Mouse (Mus musculus) embryo, embryonic 11 days (tissue): ENCODE data around the gene Irf2bp2.

Experiments used
- DNase-seq: peaks from one replicate; pipeline ENCODE4 v3.0.0-alpha.2; 2015

The Irf2bp2 gene

DNA sequence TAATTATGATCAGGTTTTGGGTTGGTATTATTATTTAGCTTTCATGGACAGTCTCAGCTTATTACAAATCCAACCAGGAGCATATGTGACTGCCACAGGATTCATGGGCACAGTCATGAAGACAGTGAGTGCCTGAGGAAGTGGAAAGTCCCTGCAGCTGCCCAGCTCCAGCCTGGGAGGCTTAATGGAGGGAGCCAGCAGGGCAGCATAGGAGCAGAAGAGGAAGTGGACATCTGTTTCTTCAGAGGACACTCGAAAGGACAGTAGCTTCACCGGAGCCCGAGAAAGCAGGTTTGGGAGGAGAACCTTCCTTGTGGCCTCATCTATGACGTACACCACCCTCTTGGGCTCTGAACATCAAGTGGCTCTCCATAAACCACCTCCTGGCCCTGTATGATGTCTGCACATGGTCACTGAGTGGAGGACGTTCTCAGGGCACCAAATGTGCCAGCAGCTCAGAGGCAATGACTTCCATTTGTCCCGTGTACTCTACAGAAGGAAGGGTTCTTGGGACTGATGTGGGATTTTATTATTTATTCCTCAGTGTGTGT lies 28.5 kb downstream of the Irf2bp2 start:
- DNase-seq: no peak

DNA sequence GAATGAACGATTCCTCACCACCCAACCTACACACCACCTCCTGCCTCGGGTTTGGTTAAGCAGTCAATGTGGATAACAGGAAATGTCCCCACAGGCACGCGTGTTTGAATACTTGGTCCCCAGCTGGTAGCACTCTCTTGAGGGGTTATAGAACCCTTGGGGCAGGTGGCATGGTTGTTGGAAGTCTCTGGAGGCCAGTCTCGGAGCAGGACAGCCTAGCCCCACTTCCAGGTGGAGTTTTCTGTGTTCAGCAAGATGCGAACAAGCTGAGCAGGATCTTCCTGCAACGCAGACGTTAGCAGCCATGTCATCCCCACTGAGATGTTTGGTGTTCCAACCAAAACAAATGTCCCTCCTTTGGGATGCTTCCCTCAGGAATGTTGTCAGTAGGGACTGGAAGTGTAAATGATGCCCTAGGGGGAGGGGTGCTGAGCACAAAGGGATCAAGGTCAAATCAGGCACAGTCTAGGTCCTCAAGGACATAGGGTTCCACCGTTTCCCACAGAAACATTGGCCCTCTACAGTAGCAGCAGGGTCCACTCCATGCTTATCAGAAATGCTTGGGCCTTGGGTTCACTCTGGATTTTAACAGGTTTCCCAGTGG lies 29.1 kb downstream of the Irf2bp2 start:
- no peak for DNase-seq

GRCm38 (mm10) chr8:126561316-126561841 lies 32.4 kb downstream of the Irf2bp2 start:
- no peak for DNase-seq

DNA sequence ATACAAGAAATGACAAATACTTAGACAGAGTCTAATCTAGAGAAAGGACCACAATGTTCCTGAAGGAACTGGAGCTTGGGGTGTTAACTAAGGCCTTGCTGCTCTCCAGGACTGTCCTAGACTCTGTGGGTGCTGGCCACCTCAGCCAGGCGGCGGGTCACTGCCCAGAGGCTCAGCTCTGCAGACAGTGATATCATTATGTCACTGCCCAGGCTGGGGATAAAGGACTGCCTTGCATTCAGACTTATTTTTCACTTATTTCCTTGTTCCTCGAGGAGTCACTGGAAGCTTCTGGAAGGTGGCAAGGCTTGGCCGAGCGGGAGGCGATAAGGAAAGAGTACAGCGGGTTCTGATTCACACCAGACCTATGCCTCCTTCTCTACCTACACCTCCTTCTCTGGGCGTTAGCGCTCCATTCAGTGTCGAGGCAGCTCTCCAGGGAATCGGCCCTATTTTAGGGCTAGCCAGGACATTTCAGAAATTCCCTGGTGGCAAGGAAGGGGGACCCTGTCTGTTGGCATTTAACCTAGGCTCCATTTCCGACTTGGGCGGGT lies 35.3 kb downstream of the Irf2bp2 start:
- DNase-seq: no peak

DNA sequence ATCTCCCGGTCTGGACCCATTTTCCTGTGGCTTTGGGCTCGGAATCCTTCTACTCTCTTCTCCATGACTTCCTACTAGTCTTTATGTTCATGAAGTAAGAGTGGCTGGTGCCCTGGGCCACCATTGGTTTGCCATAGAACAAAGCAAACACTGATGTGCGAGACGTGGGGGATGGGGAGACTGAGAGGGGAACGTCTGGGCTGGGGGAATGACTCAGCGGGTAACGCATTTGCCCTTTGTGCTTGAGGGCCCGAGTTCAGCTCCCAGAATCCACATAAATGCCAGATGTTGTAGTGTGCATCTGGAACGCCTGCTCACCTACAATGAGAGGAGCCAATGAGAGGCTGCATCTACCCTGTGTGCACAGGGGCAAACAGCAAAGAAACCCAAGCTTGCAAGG lies 36.4 kb downstream of the Irf2bp2 start:
- DNase-seq: peak; percentile 72

- no peak for DNase-seq
These were observed 37.1 kb downstream of the Irf2bp2 start for GRCm38 (mm10) chr8:126556691-126557090.

- no peak for DNase-seq
These were observed 39.0 kb downstream of the Irf2bp2 start for GRCm38 (mm10) chr8:126554741-126555140.

DNA sequence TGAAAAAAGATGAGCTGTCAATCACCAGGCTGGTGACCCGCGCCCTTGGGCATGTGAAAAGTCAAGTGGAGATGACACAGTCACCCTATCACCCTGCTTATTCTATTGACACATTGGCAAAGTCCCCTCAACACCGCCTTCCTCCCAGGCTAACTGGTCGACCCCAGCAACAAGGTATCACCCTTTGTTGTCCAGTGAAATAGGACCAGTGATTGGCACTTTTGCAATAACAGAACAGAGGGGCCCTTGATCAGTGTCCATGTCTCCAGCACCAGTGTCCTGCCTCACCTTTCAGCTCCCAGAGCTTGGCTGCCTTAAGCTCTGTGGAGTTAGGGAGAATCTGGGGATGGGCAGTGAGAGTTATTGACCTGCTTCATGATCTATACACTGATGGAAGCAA lies 41.9 kb downstream of the Irf2bp2 start:
- DNase-seq: no peak

DNA sequence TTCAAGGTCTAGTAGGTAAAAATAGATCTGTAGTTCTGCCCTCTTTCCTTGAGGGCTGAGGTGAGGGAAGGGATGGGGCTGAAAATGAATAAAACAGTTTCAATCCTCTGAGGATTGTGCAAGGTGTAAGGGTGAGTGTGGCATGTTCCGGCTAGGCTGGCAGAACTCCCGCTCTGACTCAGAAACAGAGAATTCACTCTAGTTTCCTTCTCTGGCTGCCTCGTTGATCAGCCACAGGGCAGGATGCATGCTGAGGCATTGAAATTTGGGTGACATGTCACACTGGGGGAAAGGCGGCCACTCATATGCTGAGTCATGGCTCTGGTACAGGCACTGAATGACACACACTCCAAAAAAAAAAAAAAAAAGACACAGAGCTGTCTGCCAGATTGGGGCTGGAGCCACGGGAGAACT lies 42.8 kb downstream of the Irf2bp2 start:
- no peak for DNase-seq

- DNase-seq: no peak
These were observed 45.9 kb downstream of the Irf2bp2 start for GRCm38 (mm10) chr8:126547841-126548240.

DNA sequence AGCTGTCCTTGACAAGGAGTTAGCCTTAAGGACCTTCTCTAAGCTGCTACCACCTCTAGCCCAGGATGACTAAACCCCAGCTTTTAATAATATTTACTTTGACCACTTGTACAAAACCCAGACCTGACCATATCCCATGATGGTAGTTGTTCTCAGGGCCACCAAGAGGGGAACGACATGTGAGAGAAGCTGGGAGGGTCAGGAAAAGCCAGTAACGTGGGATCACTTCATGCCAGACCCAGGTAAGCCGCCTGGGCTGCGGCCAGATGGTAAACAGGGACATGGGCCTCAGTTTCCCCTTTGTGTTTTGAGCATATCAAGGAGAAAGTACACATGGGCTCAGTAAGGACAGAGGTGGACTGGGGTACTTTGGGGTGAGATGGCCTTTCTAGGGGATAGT lies 46.4 kb downstream of the Irf2bp2 start:
- DNase-seq: no peak

- no peak for DNase-seq
These were observed 47.3 kb downstream of the Irf2bp2 start for GRCm38 (mm10) chr8:126546480-126546879.

- DNase-seq: no peak
These were observed 50.4 kb downstream of the Irf2bp2 start for GRCm38 (mm10) chr8:126543407-126543806.

DNA sequence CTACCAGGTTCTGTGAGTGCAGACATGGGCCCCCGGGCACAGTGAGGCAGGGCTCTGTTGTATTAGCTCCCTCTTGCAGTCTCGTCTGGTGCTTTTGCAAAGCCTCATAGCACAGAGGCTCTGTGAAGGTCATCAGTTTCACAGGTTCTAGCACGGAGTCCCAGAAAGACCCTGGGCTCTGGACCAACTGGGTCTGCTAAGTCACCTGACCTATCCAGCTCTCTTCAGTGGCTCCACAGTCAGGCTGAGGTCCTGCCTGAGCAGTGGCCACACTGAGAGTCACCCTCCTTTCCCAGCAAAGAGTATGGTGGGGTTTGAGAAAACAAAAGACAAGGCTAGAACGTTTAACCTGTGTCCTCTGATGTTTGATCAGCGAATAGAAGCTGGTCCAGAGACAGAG lies 51.0 kb downstream of the Irf2bp2 start:
- DNase-seq: no peak

- DNase-seq: no peak
These were observed 51.6 kb downstream of the Irf2bp2 start for GRCm38 (mm10) chr8:126542090-126542689.

DNA sequence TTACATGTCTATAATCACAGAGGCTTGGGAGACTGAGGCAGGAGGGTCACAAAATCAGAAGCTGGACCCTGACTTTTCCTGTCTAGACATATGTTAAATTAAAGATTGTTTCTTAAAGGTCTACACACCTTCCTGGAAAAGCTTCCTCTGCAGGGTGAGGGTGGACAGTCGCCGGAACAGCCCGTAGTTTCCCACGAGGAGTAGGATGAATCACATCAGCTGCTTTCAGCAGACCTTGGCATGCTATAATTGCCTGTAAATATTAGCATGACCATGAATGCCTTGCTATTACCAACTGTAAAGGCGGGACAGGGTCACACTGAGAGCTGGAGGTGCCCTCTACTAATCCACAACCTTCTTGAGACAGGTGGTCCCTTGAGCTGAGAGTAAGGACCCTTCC lies 53.5 kb downstream of the Irf2bp2 start:
- no peak for DNase-seq

- DNase-seq: peak; percentile 49
These were observed 54.3 kb downstream of the Irf2bp2 start for GRCm38 (mm10) chr8:126539355-126540093.

DNA sequence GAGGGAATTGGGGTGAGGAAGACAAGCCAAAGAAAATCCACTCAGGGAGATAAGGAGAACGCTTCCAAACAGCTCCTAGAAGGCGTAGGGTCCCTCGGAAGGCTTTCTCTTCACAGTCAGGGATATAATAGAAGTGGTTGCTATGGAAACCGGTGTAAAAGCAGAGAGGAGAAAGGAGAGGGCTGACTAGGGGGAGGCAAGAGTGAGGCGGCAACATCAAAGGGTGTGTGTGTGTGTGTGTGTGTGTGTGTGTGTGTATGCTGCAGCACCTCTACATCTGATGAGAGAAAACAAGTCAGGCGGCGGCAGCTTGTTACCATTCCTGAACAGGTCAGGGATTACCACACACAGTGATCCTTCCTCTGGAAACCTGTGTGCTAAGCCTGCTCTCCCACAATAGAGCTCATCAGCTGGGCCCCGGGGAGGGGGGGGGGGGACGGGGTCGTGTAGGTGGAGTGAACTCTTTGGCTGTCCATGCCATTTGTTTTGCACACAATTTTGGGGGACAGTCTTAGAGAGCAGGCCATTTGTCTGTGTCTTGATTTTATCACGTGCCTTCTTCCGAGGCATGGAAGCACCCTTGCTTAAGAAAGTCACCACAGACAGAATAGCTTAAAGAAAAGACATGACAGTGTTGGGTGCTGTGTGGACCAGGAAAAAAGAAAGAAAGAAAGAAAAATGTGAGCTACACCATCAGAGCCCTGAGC lies 55.0 kb downstream of the Irf2bp2 start:
- peak; percentile 89 for DNase-seq
